In genomic region chr7:134376786-134377185, GRCm38 (mm10) we compare ENCODE assay signal across 15 mouse cellular contexts. TPM values are rescaled to one million over a fixed set of nuclear protein-coding genes. Genes with fewer than 3 reads are reported as not detected.
DNase-seq lines count a peak whose midpoint lies in the region; ATAC-seq lines count a peak whose summit lies in the region.
"Had no signal": no experiment of that assay in that cellular context is flagged by ENCODE, and none has a peak within 500 bp of the region (broad histone marks: within the 10 kb centered on the region; RNA-seq: fewer than 3 reads in every experiment).

No protein-coding gene starts in this region.

- no peak overlapping the region for H3K4me3 ChIP-seq in midbrain, embryonic 14.5 days (replicated peaks; ENCODE audit: low read depth, low read length)
- no peak overlapping the region for H3K4me3 ChIP-seq in midbrain, embryonic 13.5 days (replicated peaks)
- H3K4me3 ChIP-seq in forebrain, embryonic 16.5 days (replicated peaks; ENCODE audit: low read length) = no peak overlapping the region
- H3K4me3 ChIP-seq: heart, embryonic 10.5 days; hindbrain, embryonic 13.5 days; liver, embryonic 12.5 days had no signal

- H3K9me3 ChIP-seq in midbrain, embryonic 14.5 days (ENCODE audit: control insufficient read depth, low read length) = no peaks in the 10 kb centered on the region
- H3K9me3 ChIP-seq in midbrain, embryonic 13.5 days = no peaks in the 10 kb centered on the region
- H3K9me3 ChIP-seq in forebrain, embryonic 16.5 days (ENCODE audit: control insufficient read depth, low read length) = no peaks in the 10 kb centered on the region
- H3K9me3 ChIP-seq: heart, embryonic 10.5 days; hindbrain, embryonic 13.5 days; liver, embryonic 12.5 days had no signal

- no peaks in the 10 kb centered on the region; the same call in 1 of the 2 replicates for H3K4me1 ChIP-seq in midbrain, embryonic 14.5 days (ENCODE audit: control insufficient read depth, insufficient read depth, low read length)
- H3K4me1 ChIP-seq in midbrain, embryonic 13.5 days (replicated peaks) = no peaks in the 10 kb centered on the region
- peaks cover 17% of the 10 kb centered on the region for H3K4me1 ChIP-seq in forebrain, embryonic 16.5 days (replicated peaks; ENCODE audit: control insufficient read depth, insufficient read depth, low read length)
- H3K4me1 ChIP-seq: liver, embryonic 12.5 days had no signal

- no peaks in the 10 kb centered on the region for H3K36me3 ChIP-seq in midbrain, embryonic 14.5 days (ENCODE audit: control insufficient read depth, insufficient read depth, low read length)
- no peaks in the 10 kb centered on the region for H3K36me3 ChIP-seq in midbrain, embryonic 13.5 days
- no peaks in the 10 kb centered on the region for H3K36me3 ChIP-seq in forebrain, embryonic 16.5 days (ENCODE audit: control insufficient read depth, insufficient read depth)
- H3K36me3 ChIP-seq: heart, embryonic 10.5 days; hindbrain, embryonic 13.5 days; liver, embryonic 12.5 days had no signal

- no peak for ATAC-seq in midbrain, embryonic 14.5 days (ENCODE audit: low FRiP score, low TSS enrichment)
- no peak for ATAC-seq in midbrain, embryonic 13.5 days
- ATAC-seq in forebrain, embryonic 16.5 days = peak; percentile 74
- ATAC-seq in megakaryocyte progenitor cell, adult 5-6 weeks (replicated peaks; ENCODE audit: poor library complexity) = no peak
- ATAC-seq: CD4-positive, CD25-positive, alpha-beta regulatory T cell, adult 4 months; liver, embryonic 12.5 days had no signal

- no peak overlapping the region for H3K9ac ChIP-seq in midbrain, embryonic 14.5 days (replicated peaks; ENCODE audit: low read length)
- H3K9ac ChIP-seq in midbrain, embryonic 13.5 days (replicated peaks) = no peak overlapping the region
- H3K9ac ChIP-seq in forebrain, embryonic 16.5 days (replicated peaks; ENCODE audit: low read depth, low read length) = no peak overlapping the region
- H3K9ac ChIP-seq: hindbrain, embryonic 13.5 days; liver, embryonic 12.5 days had no signal

- H3K4me2 ChIP-seq in midbrain, embryonic 14.5 days (ENCODE audit: low read length) = no peak overlapping the region
- H3K4me2 ChIP-seq in midbrain, embryonic 13.5 days (replicated peaks) = no peak overlapping the region
- no peak overlapping the region for H3K4me2 ChIP-seq in forebrain, embryonic 16.5 days (ENCODE audit: low read length)
- H3K4me2 ChIP-seq: hindbrain, embryonic 13.5 days; liver, embryonic 12.5 days had no signal

- no peak overlapping the region for H3K27ac ChIP-seq in midbrain, embryonic 14.5 days (replicated peaks; ENCODE audit: low read depth, low read length)
- H3K27ac ChIP-seq in midbrain, embryonic 13.5 days = no peak overlapping the region
- no peak overlapping the region for H3K27ac ChIP-seq in forebrain, embryonic 16.5 days (ENCODE audit: low read length)
- H3K27ac ChIP-seq: heart, embryonic 10.5 days; hindbrain, embryonic 13.5 days; liver, embryonic 12.5 days; stomach, postnatal 0 days had no signal

- 75% methylated on average over 7 of the region's 7 CpGs for WGBS in midbrain, embryonic 14.5 days
- 72% methylated on average over 7 of the region's 7 CpGs for WGBS in midbrain, embryonic 13.5 days
- 39% methylated on average over 7 of the region's 7 CpGs for WGBS in forebrain, embryonic 16.5 days

- intact Hi-C loops in heart, postnatal 10 days (cut with DNase I) = no loop called here

- peak; percentile 2 to 6 for DNase-seq in heart, postnatal 10 days
- DNase-seq in heart, adult 8-10 months (ENCODE audit: low spot score) = no peak
- peak; percentile 29 for DNase-seq in midbrain, embryonic 14.5 days
- peak; percentile 23 to 30 for DNase-seq in layer of hippocampus, postnatal 36 days
- DNase-seq: cerebellum, postnatal 25 days; kidney, adult 8-10 months had no signal

- no peaks in the 10 kb centered on the region for H3K27me3 ChIP-seq in midbrain, embryonic 14.5 days (ENCODE audit: control insufficient read depth, insufficient read depth, low read length)
- no peaks in the 10 kb centered on the region for H3K27me3 ChIP-seq in midbrain, embryonic 13.5 days
- no peaks in the 10 kb centered on the region for H3K27me3 ChIP-seq in forebrain, embryonic 16.5 days (replicated peaks; ENCODE audit: control insufficient read depth, insufficient read depth, low read length)
- H3K27me3 ChIP-seq: hindbrain, embryonic 13.5 days; liver, embryonic 12.5 days had no signal

RNA-seq across cellular contexts. Expression of gene D7Ertd443e, which starts 8.7 kb away (rescaled TPM):
- 1 to 10 TPM; 2.8 to 2.9 TPM for total RNA-seq in heart, postnatal 10 days (2021)
- 1 to 10 TPM; 6.7 to 9.5 (median 7.6) TPM for total RNA-seq in heart, adult 8-10 months (2022)
- polyA plus RNA-seq in midbrain, embryonic 14.5 days (2014; fragmentation: Nextera tagmentation; extraction: Ambion mirVana) = 0.24 and 0.47 TPM in 2 replicates
- polyA plus RNA-seq in midbrain, embryonic 13.5 days (2015; fragmentation: Nextera tagmentation; extraction: Ambion mirVana) = 0.13 TPM in 1 of 2 replicates, not detected in the other
- not detected in 2 replicates for polyA plus RNA-seq in forebrain, embryonic 16.5 days (2015; fragmentation: Nextera tagmentation; extraction: Ambion mirVana)
- total RNA-seq in layer of hippocampus, postnatal 36 days (2021) = 1 to 10 TPM; 4.4 to 4.6 TPM
- not detected in 2 replicates for total RNA-seq in megakaryocyte progenitor cell, adult 5-6 weeks (2015)
- total RNA-seq in megakaryocyte progenitor cell, adult 5-6 weeks (2017) = not detected in 2 replicates
- total RNA-seq: megakaryocyte, adult 5-6 weeks had no signal
- polyA plus RNA-seq: CD4-positive, CD25-positive, alpha-beta regulatory T cell, adult 4 months; heart, embryonic 10.5 days; liver, embryonic 12.5 days had no signal
